Mouse (Mus musculus): ENCODE measurements around the gene Polr1e. TPM values are rescaled to one million over a fixed set of nuclear protein-coding genes. Genes with fewer than 3 reads are reported as not detected.
"Not testable (repeated sequence)": the region's sequence is repeated elsewhere in the genome, so short reads cannot be mapped to it uniquely, and the experiment has no call there.

Polr1e gene
- polyA plus RNA-seq, 1 experiment from 2014 or later: 44.9 TPM

- Histone ChIP-seq H3K9me3 (replicated peaks) (no peaks in the 10 kb centered on the region), H3K4me3 (no peak overlapping the region), H3K27me3 (replicated peaks) (no peaks in the 10 kb centered on the region), H3K4me1 (peaks cover 8% of the 10 kb centered on the region), H3K9ac (no peak overlapping the region), H3K27ac (no peak overlapping the region), H3K4me2 (no peak overlapping the region), H3K36me3 (peaks cover 49% of the 10 kb centered on the region)
- 80% methylated on average over 13 of the region's 13 CpGs for WGBS (ENCODE audit: insufficient replicate concordance)
- no peak for ATAC-seq
Measured at GRCm38 (mm10) chr4:45037455-45038410, 19.4 kb downstream of the Polr1e start.

- H3K36me3 ChIP-seq: peaks cover 43% of the 10 kb centered on the region
- H3K4me1 ChIP-seq; H3K4me2 ChIP-seq; H3K9me3 ChIP-seq (replicated peaks); H3K27ac ChIP-seq; H3K27me3 ChIP-seq (replicated peaks); H3K4me3 ChIP-seq; H3K9ac ChIP-seq; ATAC-seq: not testable (repeated sequence)
- WGBS (ENCODE audit: insufficient replicate concordance): 49% methylated on average over 8 of the region's 8 CpGs
Measured at GRCm38 (mm10) chr4:45038879-45039278, 20.5 kb downstream of the Polr1e start.

GRCm38 (mm10) chr4:45039546-45039945, 21.2 kb downstream of the Polr1e start:
- H3K9me3 ChIP-seq (replicated peaks); H3K27me3 ChIP-seq (replicated peaks); H3K4me2 ChIP-seq; H3K27ac ChIP-seq; H3K9ac ChIP-seq; ATAC-seq; H3K4me3 ChIP-seq; H3K4me1 ChIP-seq: not testable (repeated sequence)
- peaks cover 43% of the 10 kb centered on the region for H3K36me3 ChIP-seq
- 89% methylated on average over 7 of the region's 7 CpGs for WGBS (ENCODE audit: insufficient replicate concordance)

- no peak overlapping the region for H3K27ac ChIP-seq
- H3K27me3 ChIP-seq (replicated peaks): no peaks in the 10 kb centered on the region
- WGBS (ENCODE audit: insufficient replicate concordance): 69% methylated on average over 7 of the region's 7 CpGs
- H3K4me3 ChIP-seq: no peak overlapping the region
- no peak overlapping the region for H3K9ac ChIP-seq
- H3K4me1 ChIP-seq: no peaks in the 10 kb centered on the region
- H3K4me2 ChIP-seq: no peak overlapping the region
- no peaks in the 10 kb centered on the region for H3K9me3 ChIP-seq (replicated peaks)
- peaks cover 35% of the 10 kb centered on the region for H3K36me3 ChIP-seq
- no peak for ATAC-seq
Measured at GRCm38 (mm10) chr4:45040795-45041194, 22.4 kb downstream of the Polr1e start.

GRCm38 (mm10) chr4:45046679-45047078, 28.3 kb downstream of the Polr1e start:
- no peak overlapping the region for H3K4me2 ChIP-seq
- WGBS (ENCODE audit: insufficient replicate concordance): 89% methylated on average over 5 of the region's 5 CpGs
- no peaks in the 10 kb centered on the region for H3K9me3 ChIP-seq (replicated peaks)
- no peak overlapping the region for H3K9ac ChIP-seq
- no peaks in the 10 kb centered on the region for H3K4me1 ChIP-seq
- no peak for ATAC-seq
- no peaks in the 10 kb centered on the region for H3K27me3 ChIP-seq (replicated peaks)
- peaks cover 38% of the 10 kb centered on the region; the same call in 1 of the 2 replicates for H3K36me3 ChIP-seq
- no peak overlapping the region for H3K4me3 ChIP-seq
- H3K27ac ChIP-seq: no peak overlapping the region

GRCm38 (mm10) chr4:45047286-45047887, 29.0 kb downstream of the Polr1e start:
- H3K4me2 ChIP-seq: no peak overlapping the region
- H3K36me3 ChIP-seq: peaks cover 37% of the 10 kb centered on the region; the same call in 1 of the 2 replicates
- 77% methylated on average over 9 of the region's 9 CpGs for WGBS (ENCODE audit: insufficient replicate concordance)

GRCm38 (mm10) chr4:45047956-45048355, 29.6 kb downstream of the Polr1e start:
- Histone ChIP-seq H3K27me3 (replicated peaks) (no peaks in the 10 kb centered on the region), H3K9ac (no peak overlapping the region), H3K36me3 (peaks cover 35% of the 10 kb centered on the region; the same call in 1 of the 2 replicates), H3K4me1 (no peaks in the 10 kb centered on the region), H3K9me3 (replicated peaks) (no peaks in the 10 kb centered on the region), H3K4me3 (no peak overlapping the region), H3K4me2 (no peak overlapping the region), H3K27ac (no peak overlapping the region)
- ATAC-seq: no peak
- 69% methylated on average over 9 of the region's 9 CpGs for WGBS (ENCODE audit: insufficient replicate concordance)

More at GRCm38 (mm10) chr4:45047286-45047887, 29.0 kb downstream of the Polr1e start:
- no peak overlapping the region for H3K9ac ChIP-seq
- no peaks in the 10 kb centered on the region for H3K27me3 ChIP-seq (replicated peaks)
- H3K27ac ChIP-seq: no peak overlapping the region
- ATAC-seq: no peak
- H3K4me1 ChIP-seq: no peaks in the 10 kb centered on the region
- H3K9me3 ChIP-seq (replicated peaks): no peaks in the 10 kb centered on the region
- H3K4me3 ChIP-seq: no peak overlapping the region

- 47% methylated on average over 3 of the region's 3 CpGs for WGBS (ENCODE audit: insufficient replicate concordance)
Measured at GRCm38 (mm10) chr4:45054862-45055261, 36.5 kb downstream of the Polr1e start.

GRCm38 (mm10) chr4:45055451-45055850, 37.1 kb downstream of the Polr1e start:
- WGBS (ENCODE audit: insufficient replicate concordance): 66% methylated on average over 8 of the region's 8 CpGs
- no peak for ATAC-seq

More at GRCm38 (mm10) chr4:45054862-45055261, 36.5 kb downstream of the Polr1e start:
- Histone ChIP-seq H3K27ac (no peak overlapping the region), H3K4me2 (no peak overlapping the region), H3K27me3 (replicated peaks) (no peaks in the 10 kb centered on the region), H3K4me1 (0 out of 2 replicates have a peak, but pooled peaks cover 3% of the 10 kb centered on the region), H3K4me3 (no peak overlapping the region), H3K36me3 (peaks cover 34% of the 10 kb centered on the region), H3K9me3 (replicated peaks) (no peaks in the 10 kb centered on the region), H3K9ac (no peak overlapping the region)
- no peak for ATAC-seq

GRCm38 (mm10) chr4:45063836-45064235, 45.5 kb downstream of the Polr1e start:
- H3K27ac ChIP-seq; H3K4me3 ChIP-seq; H3K4me1 ChIP-seq; H3K27me3 ChIP-seq (replicated peaks); ATAC-seq; H3K9me3 ChIP-seq (replicated peaks); H3K9ac ChIP-seq; H3K4me2 ChIP-seq: not testable (repeated sequence)
- H3K36me3 ChIP-seq: peaks cover 30% of the 10 kb centered on the region
- WGBS (ENCODE audit: insufficient replicate concordance): 74% methylated on average over 1 of the region's 1 CpGs

More at GRCm38 (mm10) chr4:45055451-45055850, 37.1 kb downstream of the Polr1e start:
- Histone ChIP-seq H3K4me2 (no peak overlapping the region), H3K27ac (no peak overlapping the region), H3K4me3 (no peak overlapping the region), H3K9me3 (replicated peaks) (no peaks in the 10 kb centered on the region), H3K9ac (no peak overlapping the region), H3K4me1 (0 out of 2 replicates have a peak, but pooled peaks cover 3% of the 10 kb centered on the region), H3K36me3 (peaks cover 39% of the 10 kb centered on the region), H3K27me3 (replicated peaks) (no peaks in the 10 kb centered on the region)

GRCm38 (mm10) chr4:45064577-45064976, 46.2 kb downstream of the Polr1e start:
- Histone ChIP-seq H3K27ac (no peak overlapping the region), H3K4me2 (no peak overlapping the region)
- no peak for ATAC-seq

More at GRCm38 (mm10) chr4:45064577-45064976, 46.2 kb downstream of the Polr1e start:
- no peaks in the 10 kb centered on the region for H3K27me3 ChIP-seq (replicated peaks)
- no peak overlapping the region for H3K9ac ChIP-seq
- no peak overlapping the region for H3K4me3 ChIP-seq
- H3K4me1 ChIP-seq: peaks cover 8% of the 10 kb centered on the region
- no peaks in the 10 kb centered on the region for H3K9me3 ChIP-seq (replicated peaks)
- H3K36me3 ChIP-seq: peaks cover 24% of the 10 kb centered on the region
- 72% methylated on average over 2 of the region's 2 CpGs for WGBS (ENCODE audit: insufficient replicate concordance)

Measured in liver, embryonic 12.5 days (tissue).